Mouse (Mus musculus) G1E-ER4 (cell line): ENCODE measurements around the gene Olfr476. TPM values are rescaled to one million over a fixed set of nuclear protein-coding genes. Genes with fewer than 3 reads are reported as not detected.

Experiments
- GATA1 ChIP-seq: IDR thresholded peaks from one replicate; pipeline ENCODE4 v1.8.0; 2012; ENCODE audit warnings: low read length, inconsistent platforms
- polyA plus RNA-seq: library from polyadenylated mRNA; stranded (reverse); fragments of >175 nt; gene quantifications from 2 replicates; pipeline ENCODE4 v1.2.3, GENCODE M21; 2012

Olfr476 gene
- polyA plus RNA-seq, result not detected in 2 replicates

- TF ChIP-seq GATA1, result no peak
These were observed at the start of gene Olfr476 for GRCm38 (mm10) chr7:107964503-107964902. Gene Olfr476 (plus strand): TSS chr7:107964803.

- no peak for TF ChIP-seq GATA1
These were observed 34.5 kb upstream of the Olfr476 start, which contains the start of gene Olfr473 for GRCm38 (mm10) chr7:107930146-107930545. Gene Olfr473 (plus strand): TSS chr7:107930446.

GRCm38 (mm10) chr7:107954343-107954742 lies 10.3 kb upstream of the Olfr476 start, which contains the start of gene Olfr474:
Gene Olfr474 (plus strand): TSS chr7:107954643.
- no peak for TF ChIP-seq GATA1

- no peak for TF ChIP-seq GATA1
These were observed 21.8 kb downstream of the Olfr476 start, which contains the start of gene Olfr477 for GRCm38 (mm10) chr7:107986393-107986792. Gene Olfr477 (plus strand): TSS chr7:107986693.

Other genes starting within 250 kb of the Olfr476 start
- gene Cyb5r2, start 206.8 kb upstream of the Olfr476 start, polyA plus RNA-seq, result not detected in 2 replicates
- not detected in 2 replicates for gene Ovch2, start 163.6 kb upstream of the Olfr476 start, polyA plus RNA-seq
- gene Olfr467, start 152.5 kb upstream of the Olfr476 start, polyA plus RNA-seq, result not detected in 2 replicates
- gene Olfr469, start 139.3 kb upstream of the Olfr476 start, polyA plus RNA-seq, result not detected in 2 replicates
- not detected in 2 replicates for gene Olfr470, start 117.3 kb upstream of the Olfr476 start, polyA plus RNA-seq
- not detected in 2 replicates for gene Olfr472, start 66.9 kb upstream of the Olfr476 start, polyA plus RNA-seq
- not detected in 2 replicates for gene Olfr473, start 34.4 kb upstream of the Olfr476 start, polyA plus RNA-seq
- gene Olfr474, start 10.2 kb upstream of the Olfr476 start, polyA plus RNA-seq, result not detected in 2 replicates
- gene Olfr477, start 21.9 kb downstream of the Olfr476 start, polyA plus RNA-seq, result not detected in 2 replicates
- gene Olfr478, start 69.2 kb downstream of the Olfr476 start, polyA plus RNA-seq, result not detected in 2 replicates
- not detected in 2 replicates for gene Olfr479, start 85.9 kb downstream of the Olfr476 start, polyA plus RNA-seq
- gene Olfr480, start 102.5 kb downstream of the Olfr476 start, polyA plus RNA-seq, result not detected in 2 replicates
- not detected in 2 replicates for gene Olfr481, start 115.1 kb downstream of the Olfr476 start, polyA plus RNA-seq
- gene Olfr482, start 132.8 kb downstream of the Olfr476 start, polyA plus RNA-seq, result not detected in 2 replicates
- not detected in 2 replicates for gene Olfr483, start 136.0 kb downstream of the Olfr476 start, polyA plus RNA-seq
- not detected in 2 replicates for gene Olfr484, start 162.6 kb downstream of the Olfr476 start, polyA plus RNA-seq
- gene Olfr485, start 195.1 kb downstream of the Olfr476 start, polyA plus RNA-seq, result not detected in 2 replicates
- gene Olfr486, start 207.9 kb downstream of the Olfr476 start, polyA plus RNA-seq, result not detected in 2 replicates
- gene Olfr487, start 249.8 kb downstream of the Olfr476 start, polyA plus RNA-seq, result not detected in 2 replicates